Mouse (Mus musculus): ENCODE results near the gene Hoxb5. TPM values are rescaled to one million over a fixed set of nuclear protein-coding genes. Genes with fewer than 3 reads are reported as not detected.

Hoxb5 gene
- polyA plus RNA-seq, 1 experiment from 2014 or later, result 0.09 TPM

GRCm38 (mm10) chr11:96277151-96278044, 25.7 kb upstream of the Hoxb5 start:
- no peak overlapping the region for H3K4me3 ChIP-seq
- ATAC-seq (replicated peaks), result no peak
- WGBS, result 2% methylated on average over 35 of the region's 35 CpGs
- no peaks in the 10 kb centered on the region for H3K36me3 ChIP-seq (replicated peaks)
- peaks cover 98% of the 10 kb centered on the region for H3K27me3 ChIP-seq (replicated peaks)
- peaks cover 1% of the 10 kb centered on the region; the same call in 1 of the 2 replicates for H3K4me1 ChIP-seq
- no peak overlapping the region for H3K27ac ChIP-seq
- H3K4me2 ChIP-seq, result no peak overlapping the region
- no peak overlapping the region for H3K9ac ChIP-seq
- H3K9me3 ChIP-seq, result no peaks in the 10 kb centered on the region

- H3K27ac ChIP-seq, result no peak overlapping the region
- 22% methylated on average over 14 of the region's 14 CpGs for WGBS
Observed at GRCm38 (mm10) chr11:96278324-96278723, 24.8 kb upstream of the Hoxb5 start.

GRCm38 (mm10) chr11:96278773-96279172, 24.4 kb upstream of the Hoxb5 start:
- Histone ChIP-seq H3K36me3 (replicated peaks) (no peaks in the 10 kb centered on the region), H3K4me2 (no peak overlapping the region), H3K27me3 (replicated peaks) (peaks cover 96% of the 10 kb centered on the region), H3K27ac (no peak overlapping the region), H3K9ac (no peak overlapping the region), H3K4me3 (no peak overlapping the region), H3K4me1 (no peaks in the 10 kb centered on the region), H3K9me3 (no peaks in the 10 kb centered on the region)
- WGBS, result under 1% methylated on average over 9 of the region's 9 CpGs
- peak; percentile 62; the same call in 1 of the 2 replicates for ATAC-seq (replicated peaks)

More at GRCm38 (mm10) chr11:96278324-96278723, 24.8 kb upstream of the Hoxb5 start:
- H3K9me3 ChIP-seq, result no peaks in the 10 kb centered on the region
- no peak overlapping the region for H3K4me3 ChIP-seq
- ATAC-seq (replicated peaks), result no peak
- H3K4me1 ChIP-seq, result no peaks in the 10 kb centered on the region
- H3K9ac ChIP-seq, result no peak overlapping the region
- peaks cover 96% of the 10 kb centered on the region for H3K27me3 ChIP-seq (replicated peaks)
- no peaks in the 10 kb centered on the region for H3K36me3 ChIP-seq (replicated peaks)
- H3K4me2 ChIP-seq, result no peak overlapping the region

GRCm38 (mm10) chr11:96279421-96280233, 23.5 kb upstream of the Hoxb5 start:
- Histone ChIP-seq H3K4me3 (no peak overlapping the region), H3K4me1 (peaks cover 6% of the 10 kb centered on the region; the same call in 1 of the 2 replicates), H3K36me3 (replicated peaks) (no peaks in the 10 kb centered on the region), H3K27ac (no peak overlapping the region), H3K27me3 (replicated peaks) (peaks cover 96% of the 10 kb centered on the region), H3K9me3 (no peaks in the 10 kb centered on the region), H3K9ac (no peak overlapping the region), H3K4me2 (no peak overlapping the region)
- ATAC-seq (replicated peaks), result no peak
- WGBS, result 2% methylated on average over 31 of the region's 31 CpGs

DNA sequence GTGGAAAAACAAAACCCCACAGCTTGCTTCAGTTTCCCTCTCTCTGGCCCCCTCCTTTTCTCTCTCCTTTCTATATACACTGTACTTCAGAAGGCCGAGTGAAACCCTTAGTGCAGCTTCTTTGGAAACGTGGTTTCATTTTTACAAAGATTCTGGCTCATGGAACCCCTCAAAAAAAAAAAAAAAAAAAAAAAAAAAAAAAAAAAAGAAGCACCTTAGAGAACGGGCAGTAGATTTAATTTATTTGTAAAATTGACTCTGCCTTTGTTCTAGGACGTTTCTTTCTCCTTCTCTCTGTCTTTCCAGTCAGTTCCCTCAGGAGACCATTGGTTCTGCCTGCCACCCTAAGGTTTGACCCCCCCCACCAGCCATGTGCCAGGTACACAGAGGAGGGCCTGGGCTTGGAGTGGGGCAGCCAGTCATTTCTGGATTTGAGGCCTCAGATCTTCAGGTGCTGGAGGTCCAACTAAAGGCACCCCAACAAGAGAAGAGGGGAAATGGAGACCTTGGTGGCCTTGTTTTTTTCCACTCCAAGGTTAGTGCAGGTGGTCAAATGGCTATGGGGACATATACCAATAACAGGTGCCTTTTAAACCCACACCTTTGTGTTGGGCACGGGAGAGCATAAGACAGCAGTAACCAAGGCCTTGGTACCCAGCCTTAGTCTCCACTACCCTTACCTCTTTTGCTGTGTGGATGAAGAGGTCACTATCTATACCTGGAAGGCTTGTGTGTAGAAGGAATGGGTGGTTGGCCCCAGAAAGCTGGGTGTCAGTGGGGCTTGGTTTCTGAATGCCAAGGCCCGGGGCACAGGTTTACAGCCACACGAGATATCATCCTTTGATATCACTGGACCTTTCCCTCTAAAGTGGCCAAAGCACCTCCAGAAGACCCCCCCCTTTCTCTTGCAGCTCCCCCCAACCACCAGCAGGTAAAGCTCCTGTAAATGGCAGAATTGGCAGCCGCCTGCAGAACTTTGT, 22.4 kb upstream of the Hoxb5 start:
- ATAC-seq (replicated peaks), result no peak
- H3K9me3 ChIP-seq, result no peaks in the 10 kb centered on the region
- no peak overlapping the region for H3K27ac ChIP-seq
- H3K4me1 ChIP-seq, result peaks cover 6% of the 10 kb centered on the region; the same call in 1 of the 2 replicates
- no peaks in the 10 kb centered on the region for H3K36me3 ChIP-seq (replicated peaks)
- 7% methylated on average over 8 of the region's 8 CpGs for WGBS
- H3K9ac ChIP-seq, result no peak overlapping the region
- peaks cover 94% of the 10 kb centered on the region for H3K27me3 ChIP-seq (replicated peaks)
- no peak overlapping the region for H3K4me2 ChIP-seq
- no peak overlapping the region for H3K4me3 ChIP-seq

DNA sequence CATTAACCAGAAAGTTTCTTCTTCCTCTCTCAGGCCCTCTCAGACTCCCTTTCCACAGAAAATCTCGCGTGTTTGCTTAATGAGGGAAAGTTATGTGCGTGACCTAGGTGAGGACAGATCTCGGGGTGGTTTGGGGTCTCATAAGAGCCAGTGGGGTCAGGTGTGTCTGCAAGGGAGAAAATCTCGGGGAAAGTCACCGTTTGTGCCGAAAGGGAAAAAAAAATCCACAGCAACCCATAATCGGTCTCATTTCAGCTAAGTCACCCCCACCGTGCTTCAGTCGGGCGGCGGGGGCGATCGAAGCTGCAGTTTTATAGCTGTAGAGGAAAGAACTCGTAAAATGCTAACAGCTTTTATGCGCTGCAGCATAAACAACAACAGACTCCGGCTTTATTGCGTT, 21.7 kb upstream of the Hoxb5 start:
- Histone ChIP-seq H3K27me3 (replicated peaks) (peaks cover 94% of the 10 kb centered on the region), H3K4me3 (no peak overlapping the region), H3K9ac (no peak overlapping the region), H3K27ac (no peak overlapping the region), H3K36me3 (replicated peaks) (no peaks in the 10 kb centered on the region), H3K9me3 (no peaks in the 10 kb centered on the region), H3K4me2 (no peak overlapping the region), H3K4me1 (peaks cover 6% of the 10 kb centered on the region; the same call in 1 of the 2 replicates)
- WGBS, result 5% methylated on average over 18 of the region's 18 CpGs
- ATAC-seq (replicated peaks), result no peak

GRCm38 (mm10) chr11:96281855-96282570, 21.1 kb upstream of the Hoxb5 start, which contains the start of gene Hoxb8:
Hoxb8 (plus strand) TSS chr11:96281905.
- Histone ChIP-seq H3K4me1 (peaks cover 6% of the 10 kb centered on the region; the same call in 1 of the 2 replicates), H3K9me3 (no peaks in the 10 kb centered on the region), H3K4me3 (no peak within 1 kb of the TSS), H3K9ac (no peak within 1 kb of the TSS), H3K27me3 (replicated peaks) (peaks cover 94% of the 10 kb centered on the region), H3K4me2 (no peak within 1 kb of the TSS), H3K36me3 (replicated peaks) (no peaks in the 10 kb centered on the region), H3K27ac (no peak within 1 kb of the TSS)
- WGBS, result 2% methylated on average over 27 of the region's 27 CpGs
- ATAC-seq (replicated peaks), result no peak

- Histone ChIP-seq H3K27me3 (replicated peaks) (peaks cover 94% of the 10 kb centered on the region), H3K36me3 (replicated peaks) (no peaks in the 10 kb centered on the region), H3K27ac (no peak overlapping the region), H3K9me3 (no peaks in the 10 kb centered on the region), H3K9ac (no peak overlapping the region), H3K4me2 (no peak overlapping the region), H3K4me1 (peaks cover 6% of the 10 kb centered on the region; the same call in 1 of the 2 replicates), H3K4me3 (no peak overlapping the region)
- ATAC-seq (replicated peaks), result no peak
- WGBS, result under 1% methylated on average over 46 of the region's 49 CpGs
Observed at GRCm38 (mm10) chr11:96282795-96283430, 20.2 kb upstream of the Hoxb5 start.

- under 1% methylated on average over 49 of the region's 49 CpGs for WGBS
- Histone ChIP-seq H3K4me2 (peak overlapping the region; percentile 42), H3K27me3 (replicated peaks) (peaks cover 93% of the 10 kb centered on the region), H3K36me3 (replicated peaks) (no peaks in the 10 kb centered on the region), H3K9me3 (no peaks in the 10 kb centered on the region), H3K9ac (no peak overlapping the region), H3K4me1 (peaks cover 6% of the 10 kb centered on the region; the same call in 1 of the 2 replicates), H3K4me3 (0 out of 2 replicates have a peak overlapping the region, but pooled peaks have one; percentile 14), H3K27ac (no peak overlapping the region)
- no peak for ATAC-seq (replicated peaks)
Observed at GRCm38 (mm10) chr11:96284041-96284749, 18.9 kb upstream of the Hoxb5 start.

Data from midbrain, embryonic 15.5 days (tissue).